Mouse (Mus musculus): ENCODE measurements around the gene Sh3bgr. TPM values are rescaled to one million over a fixed set of nuclear protein-coding genes. Genes with fewer than 3 reads are reported as not detected.
A peak's percentile ranks its signal among the peaks of the same experiment; 100 is the strongest.

The Sh3bgr gene
- polyA plus RNA-seq, 1 experiment from 2014 or later: 8.2 TPM

- Histone ChIP-seq H3K36me3 (ENCODE audit: insufficient read depth, low read length) (no peaks in the 10 kb centered on the region), H3K4me1 (ENCODE audit: insufficient read depth, low read depth, low read length) (no peaks in the 10 kb centered on the region)
These were observed 21.7 kb downstream of the Sh3bgr start for GRCm38 (mm10) chr16:96221959-96222358.

GRCm38 (mm10) chr16:96222452-96222851 lies 22.2 kb downstream of the Sh3bgr start:
- TF ChIP-seq CTCF (IDR thresholded peaks at IDR 0.05) (no peak), EP300 (IDR thresholded peaks at IDR 0.05) (no peak)
- Histone ChIP-seq H3K27me3 (replicated peaks; ENCODE audit: insufficient read depth, low read length) (no peaks in the 10 kb centered on the region), H3K36me3 (ENCODE audit: insufficient read depth, low read length) (no peaks in the 10 kb centered on the region), H3K27ac (ENCODE audit: low read length) (no peak overlapping the region), H3K4me3 (ENCODE audit: low read depth, low read length) (no peak overlapping the region), H3K4me2 (replicated peaks; ENCODE audit: low read depth, low read length) (no peak overlapping the region), H3K9ac (replicated peaks; ENCODE audit: low read depth) (no peak overlapping the region), H3K4me1 (ENCODE audit: insufficient read depth, low read depth, low read length) (no peaks in the 10 kb centered on the region), H3K9me3 (ENCODE audit: low read length) (no peaks in the 10 kb centered on the region)
- WGBS: 83% methylated on average over 1 of the region's 1 CpGs
- no peak for ATAC-seq
- no peak for DNase-seq (ENCODE audit: low spot score)

More at GRCm38 (mm10) chr16:96221959-96222358, 21.7 kb downstream of the Sh3bgr start:
- Histone ChIP-seq H3K4me3 (ENCODE audit: low read depth, low read length) (no peak overlapping the region), H3K9me3 (ENCODE audit: low read length) (no peaks in the 10 kb centered on the region), H3K9ac (replicated peaks; ENCODE audit: low read depth) (no peak overlapping the region), H3K4me2 (replicated peaks; ENCODE audit: low read depth, low read length) (no peak overlapping the region), H3K27ac (ENCODE audit: low read length) (no peak overlapping the region), H3K27me3 (replicated peaks; ENCODE audit: insufficient read depth, low read length) (no peaks in the 10 kb centered on the region)
- no peak for DNase-seq (ENCODE audit: low spot score)
- 49% methylated on average over 3 of the region's 3 CpGs for WGBS
- ATAC-seq: no peak
- TF ChIP-seq CTCF (IDR thresholded peaks at IDR 0.05) (no peak), EP300 (IDR thresholded peaks at IDR 0.05) (no peak)

GRCm38 (mm10) chr16:96228438-96228837 lies 28.2 kb downstream of the Sh3bgr start:
- DNase-seq (ENCODE audit: low spot score) (no peak), ATAC-seq (no peak)
- Histone ChIP-seq H3K9ac (replicated peaks; ENCODE audit: low read depth) (no peak overlapping the region), H3K4me1 (ENCODE audit: insufficient read depth, low read depth, low read length) (no peaks in the 10 kb centered on the region), H3K36me3 (ENCODE audit: insufficient read depth, low read length) (no peaks in the 10 kb centered on the region), H3K9me3 (ENCODE audit: low read length) (no peaks in the 10 kb centered on the region), H3K4me3 (ENCODE audit: low read depth, low read length) (no peak overlapping the region), H3K27ac (ENCODE audit: low read length) (no peak overlapping the region), H3K27me3 (replicated peaks; ENCODE audit: insufficient read depth, low read length) (no peaks in the 10 kb centered on the region), H3K4me2 (replicated peaks; ENCODE audit: low read depth, low read length) (no peak overlapping the region)
- 39% methylated on average over 13 of the region's 13 CpGs for WGBS
- TF ChIP-seq CTCF (IDR thresholded peaks at IDR 0.05): no peak
- TF ChIP-seq EP300 (IDR thresholded peaks at IDR 0.05): no peak

- H3K4me3 ChIP-seq (ENCODE audit: low read depth, low read length): no peak overlapping the region
- no peak overlapping the region for H3K4me2 ChIP-seq (replicated peaks; ENCODE audit: low read depth, low read length)
- no peaks in the 10 kb centered on the region for H3K9me3 ChIP-seq (ENCODE audit: low read length)
- no peak for TF ChIP-seq EP300 (IDR thresholded peaks at IDR 0.05)
- no peak for TF ChIP-seq CTCF (IDR thresholded peaks at IDR 0.05)
- DNase-seq (ENCODE audit: low spot score) (no peak), ATAC-seq (no peak)
- H3K27ac ChIP-seq (ENCODE audit: low read length): no peak overlapping the region
- no peaks in the 10 kb centered on the region for H3K4me1 ChIP-seq (ENCODE audit: insufficient read depth, low read depth, low read length)
- H3K27me3 ChIP-seq (replicated peaks; ENCODE audit: insufficient read depth, low read length): no peaks in the 10 kb centered on the region
- no peaks in the 10 kb centered on the region for H3K36me3 ChIP-seq (ENCODE audit: insufficient read depth, low read length)
- 38% methylated on average over 8 of the region's 8 CpGs for WGBS
- H3K9ac ChIP-seq (replicated peaks; ENCODE audit: low read depth): no peak overlapping the region
These were observed 28.9 kb downstream of the Sh3bgr start for GRCm38 (mm10) chr16:96229044-96229555.

- 29% methylated on average over 11 of the region's 11 CpGs for WGBS
- peak; percentile 92 for TF ChIP-seq CTCF (IDR thresholded peaks at IDR 0.05)
- TF ChIP-seq EP300 (IDR thresholded peaks at IDR 0.05): no peak
- ATAC-seq: peak; percentile 56
These were observed 30.2 kb downstream of the Sh3bgr start for GRCm38 (mm10) chr16:96230411-96230810.

GRCm38 (mm10) chr16:96231251-96231650 lies 31.0 kb downstream of the Sh3bgr start:
- no peaks in the 10 kb centered on the region for H3K36me3 ChIP-seq (ENCODE audit: insufficient read depth, low read length)
- H3K9ac ChIP-seq (replicated peaks; ENCODE audit: low read depth): no peak overlapping the region
- TF ChIP-seq EP300 (IDR thresholded peaks at IDR 0.05) (no peak), CTCF (IDR thresholded peaks at IDR 0.05) (no peak)
- WGBS: 89% methylated on average over 4 of the region's 4 CpGs
- no peak for ATAC-seq
- no peak overlapping the region for H3K4me2 ChIP-seq (replicated peaks; ENCODE audit: low read depth, low read length)
- H3K27ac ChIP-seq (ENCODE audit: low read length): no peak overlapping the region
- DNase-seq (ENCODE audit: low spot score): no peak
- no peaks in the 10 kb centered on the region for H3K4me1 ChIP-seq (ENCODE audit: insufficient read depth, low read depth, low read length)
- H3K4me3 ChIP-seq (ENCODE audit: low read depth, low read length): no peak overlapping the region
- H3K9me3 ChIP-seq (ENCODE audit: low read length): no peaks in the 10 kb centered on the region
- no peaks in the 10 kb centered on the region for H3K27me3 ChIP-seq (replicated peaks; ENCODE audit: insufficient read depth, low read length)

More at GRCm38 (mm10) chr16:96230411-96230810, 30.2 kb downstream of the Sh3bgr start:
- DNase-seq (ENCODE audit: low spot score): peak; percentile 77
- no peak overlapping the region for H3K4me2 ChIP-seq (replicated peaks; ENCODE audit: low read depth, low read length)
- no peaks in the 10 kb centered on the region for H3K4me1 ChIP-seq (ENCODE audit: insufficient read depth, low read depth, low read length)
- no peak overlapping the region for H3K9ac ChIP-seq (replicated peaks; ENCODE audit: low read depth)
- no peaks in the 10 kb centered on the region for H3K9me3 ChIP-seq (ENCODE audit: low read length)
- no peak overlapping the region for H3K4me3 ChIP-seq (ENCODE audit: low read depth, low read length)
- no peaks in the 10 kb centered on the region for H3K27me3 ChIP-seq (replicated peaks; ENCODE audit: insufficient read depth, low read length)
- H3K27ac ChIP-seq (ENCODE audit: low read length): no peak overlapping the region
- H3K36me3 ChIP-seq (ENCODE audit: insufficient read depth, low read length): no peaks in the 10 kb centered on the region

GRCm38 (mm10) chr16:96231974-96232373 lies 31.7 kb downstream of the Sh3bgr start:
- no peak overlapping the region for H3K9ac ChIP-seq (replicated peaks; ENCODE audit: low read depth)
- TF ChIP-seq EP300 (IDR thresholded peaks at IDR 0.05) (no peak), CTCF (IDR thresholded peaks at IDR 0.05) (no peak)
- no peak overlapping the region for H3K4me3 ChIP-seq (ENCODE audit: low read depth, low read length)
- no peaks in the 10 kb centered on the region for H3K4me1 ChIP-seq (ENCODE audit: insufficient read depth, low read depth, low read length)
- H3K27me3 ChIP-seq (replicated peaks; ENCODE audit: insufficient read depth, low read length): no peaks in the 10 kb centered on the region
- ATAC-seq (no peak), DNase-seq (ENCODE audit: low spot score) (no peak)
- no peak overlapping the region for H3K27ac ChIP-seq (ENCODE audit: low read length)
- no peaks in the 10 kb centered on the region for H3K9me3 ChIP-seq (ENCODE audit: low read length)
- no peaks in the 10 kb centered on the region for H3K36me3 ChIP-seq (ENCODE audit: insufficient read depth, low read length)
- WGBS: 77% methylated on average over 7 of the region's 8 CpGs
- H3K4me2 ChIP-seq (replicated peaks; ENCODE audit: low read depth, low read length): no peak overlapping the region

All from lung, postnatal 0 days (tissue).